ENCODE assay signal across 21 mouse cellular contexts in the genomic region with DNA sequence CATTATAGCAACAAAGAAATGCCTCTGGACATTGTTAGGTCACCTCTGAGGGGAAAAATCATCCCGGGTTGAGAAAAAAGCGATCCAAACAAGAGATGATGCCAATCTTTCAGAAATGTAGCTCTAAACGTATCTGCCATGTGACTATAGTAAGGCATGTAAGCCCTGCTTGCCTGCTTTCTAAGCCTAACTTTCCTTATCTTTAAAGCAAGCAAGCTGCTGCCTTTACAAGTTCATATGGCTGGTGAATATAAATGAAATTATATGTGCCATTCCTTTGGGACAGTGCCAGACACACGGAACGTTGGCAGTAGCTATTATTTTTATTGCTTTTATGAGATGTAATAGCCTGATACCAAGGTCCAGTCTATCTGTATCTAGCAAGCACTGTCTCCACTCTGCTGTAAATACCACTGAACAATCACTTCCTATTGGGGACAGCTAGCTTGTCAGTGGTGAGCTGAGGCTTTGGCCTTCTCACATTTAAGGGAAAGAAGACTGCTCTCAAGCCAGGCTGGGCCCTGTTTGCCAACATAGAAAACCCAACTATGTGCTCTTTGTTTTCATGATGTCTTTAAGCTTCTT.
DNase-seq lines count a peak whose midpoint lies in the region; ATAC-seq lines count a peak whose summit lies in the region.
"Had no signal": no experiment of that assay in that cellular context is flagged by ENCODE, and none has a peak within 500 bp of the region (broad histone marks: within the 10 kb centered on the region; RNA-seq: fewer than 3 reads in every experiment).

No protein-coding gene starts in this region.

- no peaks in the 10 kb centered on the region for H3K9me3 ChIP-seq in midbrain, embryonic 11.5 days (ENCODE audit: control insufficient read depth, low read length)
- H3K9me3 ChIP-seq in midbrain, embryonic 15.5 days = no peaks in the 10 kb centered on the region
- H3K9me3 ChIP-seq in intestine, embryonic 16.5 days (ENCODE audit: control insufficient read depth, low read length) = no peaks in the 10 kb centered on the region
- H3K9me3 ChIP-seq: embryonic facial prominence, embryonic 13.5 days; embryonic facial prominence, embryonic 15.5 days; forebrain, embryonic 13.5 days; forebrain, embryonic 15.5 days had no signal

- no peak for ATAC-seq in midbrain, embryonic 11.5 days (ENCODE audit: low FRiP score)
- ATAC-seq in midbrain, embryonic 15.5 days (replicated peaks) = no peak
- ATAC-seq in intestine, embryonic 16.5 days = peak; percentile 90
- ATAC-seq in erythroblast, adult 5-6 weeks (replicated peaks; ENCODE audit: low FRiP score, poor library complexity, severe bottlenecking) = no peak
- ATAC-seq: forebrain, embryonic 13.5 days; forebrain, embryonic 15.5 days; forebrain, postnatal 0 days had no signal

- no peaks in the 10 kb centered on the region for H3K27me3 ChIP-seq in midbrain, embryonic 11.5 days (ENCODE audit: control insufficient read depth, insufficient read depth, low read length)
- no peaks in the 10 kb centered on the region for H3K27me3 ChIP-seq in midbrain, embryonic 15.5 days (replicated peaks)
- H3K27me3 ChIP-seq in intestine, embryonic 16.5 days (replicated peaks; ENCODE audit: control insufficient read depth, insufficient read depth, low read length) = no peaks in the 10 kb centered on the region
- H3K27me3 ChIP-seq: embryonic facial prominence, embryonic 13.5 days; embryonic facial prominence, embryonic 15.5 days; forebrain, embryonic 13.5 days; forebrain, embryonic 15.5 days had no signal

- DNase-seq in midbrain, embryonic 11.5 days (ENCODE audit: low spot score, missing footprints) = peak; percentile 19
- DNase-seq in large intestine, adult 2 months (ENCODE audit: low read depth, low spot score) = peak; percentile 57
- DNase-seq in cerebellum, postnatal 14 days = no peak
- no peak for DNase-seq in adrenal gland, postnatal 25 days
- DNase-seq: adrenal gland, adult 2 months; adrenal gland, postnatal 10 days; adrenal gland, postnatal 36 days; cerebellum, adult 11-12 months; cerebellum, adult 2 months; cerebellum, adult 9-10 months; cerebellum, postnatal 10 days; cerebellum, postnatal 36 days; embryo, embryonic 11 days; forebrain, postnatal 0 days had no signal

- 90% methylated on average over 5 of the region's 5 CpGs for WGBS in midbrain, embryonic 11.5 days
- WGBS in midbrain, embryonic 15.5 days = 77% methylated on average over 5 of the region's 5 CpGs
- WGBS in intestine, embryonic 16.5 days = 37% methylated on average over 5 of the region's 5 CpGs
- 16% methylated on average over 5 of the region's 5 CpGs for WGBS in large intestine, adult 2 months

- H3K4me1 ChIP-seq in midbrain, embryonic 11.5 days (ENCODE audit: control insufficient read depth, insufficient read depth, low read length) = no peaks in the 10 kb centered on the region
- H3K4me1 ChIP-seq in midbrain, embryonic 15.5 days = no peaks in the 10 kb centered on the region
- no peaks in the 10 kb centered on the region; the same call in 1 of the 2 replicates for H3K4me1 ChIP-seq in intestine, embryonic 16.5 days (ENCODE audit: control insufficient read depth, insufficient read depth, low read length)
- H3K4me1 ChIP-seq: embryonic facial prominence, embryonic 13.5 days; embryonic facial prominence, embryonic 15.5 days; forebrain, embryonic 13.5 days; forebrain, embryonic 15.5 days had no signal

- H3K9ac ChIP-seq in midbrain, embryonic 11.5 days (ENCODE audit: low read length) = no peak overlapping the region
- H3K9ac ChIP-seq in midbrain, embryonic 15.5 days = no peak overlapping the region
- H3K9ac ChIP-seq in intestine, embryonic 16.5 days (ENCODE audit: low read depth, low read length) = no peak overlapping the region
- H3K9ac ChIP-seq: embryonic facial prominence, embryonic 13.5 days; embryonic facial prominence, embryonic 15.5 days; forebrain, embryonic 13.5 days; forebrain, embryonic 15.5 days; forebrain, postnatal 0 days had no signal

- H3K27ac ChIP-seq in midbrain, embryonic 11.5 days (ENCODE audit: low read depth, low read length) = no peak overlapping the region
- H3K27ac ChIP-seq in midbrain, embryonic 15.5 days = no peak overlapping the region
- no peak overlapping the region for H3K27ac ChIP-seq in intestine, embryonic 16.5 days (ENCODE audit: low read length)
- H3K27ac ChIP-seq: embryonic facial prominence, embryonic 13.5 days; embryonic facial prominence, embryonic 15.5 days; forebrain, embryonic 13.5 days; forebrain, embryonic 15.5 days had no signal

- no peaks in the 10 kb centered on the region for H3K36me3 ChIP-seq in midbrain, embryonic 11.5 days (ENCODE audit: control insufficient read depth, insufficient read depth, low read length)
- no peaks in the 10 kb centered on the region for H3K36me3 ChIP-seq in midbrain, embryonic 15.5 days (replicated peaks)
- H3K36me3 ChIP-seq in intestine, embryonic 16.5 days (ENCODE audit: control insufficient read depth, insufficient read depth, low read length) = no peaks in the 10 kb centered on the region
- H3K36me3 ChIP-seq: embryonic facial prominence, embryonic 13.5 days; embryonic facial prominence, embryonic 15.5 days; forebrain, embryonic 15.5 days had no signal

- H3K4me3 ChIP-seq in midbrain, embryonic 11.5 days (ENCODE audit: low read depth, low read length) = no peak overlapping the region
- H3K4me3 ChIP-seq in midbrain, embryonic 15.5 days = no peak overlapping the region
- no peak overlapping the region for H3K4me3 ChIP-seq in intestine, embryonic 16.5 days (ENCODE audit: low read length)
- H3K4me3 ChIP-seq: embryonic facial prominence, embryonic 13.5 days; embryonic facial prominence, embryonic 15.5 days; forebrain, embryonic 13.5 days; forebrain, embryonic 15.5 days had no signal

- H3K4me2 ChIP-seq in midbrain, embryonic 11.5 days = no peak overlapping the region
- H3K4me2 ChIP-seq in midbrain, embryonic 15.5 days = no peak overlapping the region
- H3K4me2 ChIP-seq in intestine, embryonic 16.5 days (ENCODE audit: low read depth, low read length) = no peak overlapping the region
- H3K4me2 ChIP-seq: embryonic facial prominence, embryonic 13.5 days; embryonic facial prominence, embryonic 15.5 days; forebrain, embryonic 13.5 days; forebrain, embryonic 15.5 days had no signal

Comparison
In these comparisons a context has a peak if more than half of its experiments do, and no peak if none do; other contexts are left out.
1. DNase-seq: peak in midbrain, embryonic 11.5 days (single experiment) and large intestine, adult 2 months (single experiment); none in cerebellum, postnatal 14 days (0 of 2) and adrenal gland, postnatal 25 days (single experiment).